Mouse (Mus musculus): Measurements from ENCODE around the gene Slc39a11. TPM values are rescaled to one million over a fixed set of nuclear protein-coding genes. Genes with fewer than 3 reads are reported as not detected.

Slc39a11 gene
- total and polyA plus RNA-seq, 3 experiments, result 43.2 to 54.4 (median 51.0) TPM

GRCm38 (mm10) chr11:113338581-113338980 lies 311.3 kb downstream of the Slc39a11 start:
- no peak overlapping the region for H3K9ac ChIP-seq (ENCODE audit: insufficient read depth, low read depth)
- DNase-seq (ENCODE audit: extremely low read depth), result peak; percentile 21
- no peak overlapping the region for H3K4me2 ChIP-seq (ENCODE audit: insufficient read depth, low read depth, poor library complexity, severe bottlenecking)
- H3K27me3 ChIP-seq (replicated peaks), result no peaks in the 10 kb centered on the region
- H3K9me3 ChIP-seq (replicated peaks; ENCODE audit: low read length), result no peaks in the 10 kb centered on the region
- H3K79me2 ChIP-seq (replicated peaks; ENCODE audit: control insufficient read depth, extremely low read depth, insufficient read depth, poor library complexity, severe bottlenecking), result no peaks in the 10 kb centered on the region
- TF ChIP-seq HCFC1 (IDR thresholded peaks at IDR 0.05; ENCODE audit: low read depth, low read length), result no peak
- TF ChIP-seq ZMIZ1 (IDR thresholded peaks at IDR 0.05; ENCODE audit: low read depth, low read length), result no peak
- no peak for TF ChIP-seq UBTF (IDR thresholded peaks at IDR 0.05; ENCODE audit: low read depth, low read length)
- TF ChIP-seq CTCF (conservative IDR thresholded peaks at IDR 0.05 in 1 of 2, IDR thresholded peaks at IDR 0.05 in 1 of 2; ENCODE audit: low read depth in 2 of 2, low read length in 2 of 2), result peak in 1 of 2 experiments; percentile 38; a peak in 2 of 4 replicates
- peak; percentile 16 for TF ChIP-seq SMC3 (IDR thresholded peaks at IDR 0.05; ENCODE audit: low read depth, low read length)
- H3K4me1 ChIP-seq (ENCODE audit: control insufficient read depth in 1 of 2, insufficient read depth in 2 of 2), result peaks cover 0 to 37% of the 10 kb centered on the region in 2 experiments; a peak in 2 of 4 replicates
- H3K27ac ChIP-seq (ENCODE audit: insufficient read depth, low read depth), result no peak overlapping the region
- H3K4me3 ChIP-seq (replicated peaks in 1 of 3; ENCODE audit: low read depth in 2 of 3, low read length in 2 of 3, poor library complexity in 1 of 3), result no peak overlapping the region
- in situ Hi-C loops (cut with MboI; ENCODE audit: low pct_ligation_motif_present, low pct_unique_long_range_greater_than_20kb, low sequenced_read_pairs) (no loop called here), dilution Hi-C loops (cut with MboI; ENCODE audit: extremely low pct_ligation_motif_present, extremely low pct_unique_long_range_greater_than_20kb, low sequenced_read_pairs) (no loop called here)
- peaks cover 0 to 48% of the 10 kb centered on the region in 2 experiments for H3K36me3 ChIP-seq (replicated peaks in 1 of 2; ENCODE audit: control insufficient read depth in 1 of 2, insufficient read depth in 1 of 2, low read length in 1 of 2)

GRCm38 (mm10) chr11:113335706-113336105 lies 314.2 kb downstream of the Slc39a11 start:
- no peak for DNase-seq (ENCODE audit: extremely low read depth)
- no peak overlapping the region for H3K27ac ChIP-seq (ENCODE audit: insufficient read depth, low read depth)
- no peaks in the 10 kb centered on the region for H3K79me2 ChIP-seq (replicated peaks; ENCODE audit: control insufficient read depth, extremely low read depth, insufficient read depth, poor library complexity, severe bottlenecking)
- TF ChIP-seq TBP (conservative IDR thresholded peaks at IDR 0.05; ENCODE audit: low read depth, low read length), result no peak
- TF ChIP-seq CTCF (conservative IDR thresholded peaks at IDR 0.05 in 1 of 2, IDR thresholded peaks at IDR 0.05 in 1 of 2; ENCODE audit: low read depth in 2 of 2, low read length in 2 of 2), result no peak
- H3K4me1 ChIP-seq (ENCODE audit: control insufficient read depth in 1 of 2, insufficient read depth in 2 of 2), result peaks cover 0 to 40% of the 10 kb centered on the region in 2 experiments; a peak in 2 of 4 replicates
- in situ Hi-C loops (cut with MboI; ENCODE audit: low pct_ligation_motif_present, low pct_unique_long_range_greater_than_20kb, low sequenced_read_pairs) (no loop called here), dilution Hi-C loops (cut with MboI; ENCODE audit: extremely low pct_ligation_motif_present, extremely low pct_unique_long_range_greater_than_20kb, low sequenced_read_pairs) (no loop called here)
- no peaks in the 10 kb centered on the region for H3K9me3 ChIP-seq (replicated peaks; ENCODE audit: low read length)
- no peak overlapping the region for H3K4me3 ChIP-seq (replicated peaks in 1 of 3; ENCODE audit: low read depth in 2 of 3, low read length in 2 of 3, poor library complexity in 1 of 3)
- H3K4me2 ChIP-seq (ENCODE audit: insufficient read depth, low read depth, poor library complexity, severe bottlenecking), result no peak overlapping the region
- H3K27me3 ChIP-seq (replicated peaks), result no peaks in the 10 kb centered on the region
- H3K36me3 ChIP-seq (replicated peaks in 1 of 2; ENCODE audit: control insufficient read depth in 1 of 2, insufficient read depth in 1 of 2, low read length in 1 of 2), result peaks cover 0 to 39% of the 10 kb centered on the region in 2 experiments
- H3K9ac ChIP-seq (ENCODE audit: insufficient read depth, low read depth), result no peak overlapping the region

GRCm38 (mm10) chr11:113334444-113334881 lies 315.4 kb downstream of the Slc39a11 start:
- H3K27ac ChIP-seq (ENCODE audit: insufficient read depth, low read depth), result no peak overlapping the region
- dilution Hi-C loops (cut with MboI; ENCODE audit: extremely low pct_ligation_motif_present, extremely low pct_unique_long_range_greater_than_20kb, low sequenced_read_pairs), result no loop called here

More at GRCm38 (mm10) chr11:113334444-113334881, 315.4 kb downstream of the Slc39a11 start:
- Histone ChIP-seq H3K9me3 (replicated peaks; ENCODE audit: low read length) (no peaks in the 10 kb centered on the region), H3K4me2 (ENCODE audit: insufficient read depth, low read depth, poor library complexity, severe bottlenecking) (no peak overlapping the region), H3K36me3 (replicated peaks in 1 of 2; ENCODE audit: control insufficient read depth in 1 of 2, insufficient read depth in 1 of 2, low read length in 1 of 2) (peaks cover 0 to 44% of the 10 kb centered on the region in 2 experiments), H3K4me3 (replicated peaks in 1 of 3; ENCODE audit: low read depth in 2 of 3, low read length in 2 of 3, poor library complexity in 1 of 3) (no peak overlapping the region), H3K9ac (ENCODE audit: insufficient read depth, low read depth) (no peak overlapping the region), H3K4me1 (ENCODE audit: control insufficient read depth in 1 of 2, insufficient read depth in 2 of 2) (peaks cover 0 to 29% of the 10 kb centered on the region in 2 experiments; a peak in 2 of 4 replicates), H3K79me2 (replicated peaks; ENCODE audit: control insufficient read depth, extremely low read depth, insufficient read depth, poor library complexity, severe bottlenecking) (no peaks in the 10 kb centered on the region), H3K27me3 (replicated peaks) (no peaks in the 10 kb centered on the region)
- in situ Hi-C loops (cut with MboI; ENCODE audit: low pct_ligation_motif_present, low pct_unique_long_range_greater_than_20kb, low sequenced_read_pairs), result no loop called here
- no peak for DNase-seq (ENCODE audit: extremely low read depth)
- no peak for TF ChIP-seq MAFK (IDR thresholded peaks at IDR 0.05; ENCODE audit: insufficient replicate concordance, low read length)
- no peak for TF ChIP-seq TBP (conservative IDR thresholded peaks at IDR 0.05; ENCODE audit: low read depth, low read length)

All from CH12.LX (cell line).